Mouse (Mus musculus) left cerebral cortex, postnatal 25 days (tissue): ENCODE results near the gene Elovl4. TPM values are rescaled to one million over a fixed set of nuclear protein-coding genes. Genes with fewer than 3 reads are reported as not detected.
A peak's percentile ranks its signal among the peaks of the same experiment; 100 is the strongest.

Source experiments
- DNase-seq, 2 experiments: peaks; one replicate each; pipeline ENCODE4 v3.0.0; 2022; ENCODE audit warnings: low spot score in 2 of 2, mixed read lengths in 1 of 2
- intact Hi-C: fragments of 180-260 bp; cut with DNase I; formaldehyde crosslinking; loops from one replicate; pipeline ENCODE4 v1.15.1; 2025
- total RNA-seq, 2 experiments: library from RNA; stranded (reverse); gene quantifications; 2 replicates each; pipeline ENCODE4 v1.2.3; 2021

Elovl4 gene
- 10 to 100 TPM; 72.1 to 82.1 TPM for total RNA-seq

- DNase-seq: peak; percentile 89 to 94
- intact Hi-C loops: loop anchor here (1.0 to 2.0 kb wide), 2 partner anchors 28 to 1523 kb away; partner anchors contain the start of gene Ttk
Observed at GRCm38 (mm10) chr9:83805977-83806815, at the start of gene Elovl4. Gene Elovl4 (minus strand): TSS chr9:83806277.

- DNase-seq: no peak
- intact Hi-C loops: no loop called here
Observed at GRCm38 (mm10) chr9:83852464-83852863, 46.4 kb upstream of the Elovl4 start.

- intact Hi-C loops: loop anchor here (1.0 kb wide), 1 partner anchor 29 kb away; the partner anchor contains the start of gene Elovl4
- no peak for DNase-seq
Observed at GRCm38 (mm10) chr9:83834748-83835313, 28.8 kb upstream of the Elovl4 start.

- intact Hi-C loops: loop anchor here (1.0 kb wide), 1 partner anchor 28 kb away; the partner anchor contains the start of gene Elovl4
- peak; percentile 88 to 94 for DNase-seq
Observed at GRCm38 (mm10) chr9:83833811-83834747, 28.0 kb upstream of the Elovl4 start, which contains the start of gene Ttk. Gene Ttk (plus strand): TSS chr9:83834689.

GRCm38 (mm10) chr9:83831152-83831551 is 25.1 kb upstream of the Elovl4 start:
- DNase-seq: no peak
- intact Hi-C loops: no loop called here

- DNase-seq: no peak
- intact Hi-C loops: no loop called here
Observed at GRCm38 (mm10) chr9:83829896-83830295, 23.8 kb upstream of the Elovl4 start.

- intact Hi-C loops: no loop called here
Observed at GRCm38 (mm10) chr9:83822925-83823324, 16.8 kb upstream of the Elovl4 start.

GRCm38 (mm10) chr9:83820976-83821375 is 14.9 kb upstream of the Elovl4 start:
- no peak for DNase-seq

More at GRCm38 (mm10) chr9:83822925-83823324, 16.8 kb upstream of the Elovl4 start:
- DNase-seq: no peak

GRCm38 (mm10) chr9:83819188-83819587 is 13.1 kb upstream of the Elovl4 start:
- peak in 1 of 2 experiments; percentile 24 for DNase-seq
- intact Hi-C loops: no loop called here

More at GRCm38 (mm10) chr9:83820976-83821375, 14.9 kb upstream of the Elovl4 start:
- intact Hi-C loops: no loop called here

GRCm38 (mm10) chr9:83807562-83807961 is 1.5 kb upstream of the Elovl4 start:
- intact Hi-C loops: loop anchor here (1.0 to 2.0 kb wide), 2 partner anchors 99 to 1521 kb away; no protein-coding TSS in a partner anchor
- peak; percentile 70 to 77 for DNase-seq

GRCm38 (mm10) chr9:83805164-83805976 is 707 bp downstream of the Elovl4 start:
- DNase-seq: peak in 1 of 2 experiments; percentile 45
- intact Hi-C loops: no loop called here

GRCm38 (mm10) chr9:83804341-83804740 is 1.7 kb downstream of the Elovl4 start:
- peak; percentile 35 to 37 for DNase-seq
- intact Hi-C loops: no loop called here

GRCm38 (mm10) chr9:83797898-83798297 is 8.2 kb downstream of the Elovl4 start:
- peak in 1 of 2 experiments; percentile 28 for DNase-seq
- intact Hi-C loops: no loop called here

- peak in 1 of 2 experiments; percentile 73 for DNase-seq
- intact Hi-C loops: no loop called here
Observed at GRCm38 (mm10) chr9:83796875-83797274, 9.2 kb downstream of the Elovl4 start.

GRCm38 (mm10) chr9:83789326-83789725 is 16.8 kb downstream of the Elovl4 start:
- DNase-seq: no peak
- intact Hi-C loops: no loop called here

GRCm38 (mm10) chr9:83785501-83785900 is 20.6 kb downstream of the Elovl4 start:
- intact Hi-C loops: no loop called here
- DNase-seq: no peak

GRCm38 (mm10) chr9:83778317-83778960 is 27.6 kb downstream of the Elovl4 start:
- no peak for DNase-seq

GRCm38 (mm10) chr9:83761318-83761717 is 44.8 kb downstream of the Elovl4 start:
- intact Hi-C loops: no loop called here
- DNase-seq: no peak

More at GRCm38 (mm10) chr9:83778317-83778960, 27.6 kb downstream of the Elovl4 start:
- intact Hi-C loops: no loop called here
